Mouse (Mus musculus) lung, postnatal 36 days (tissue): ENCODE measurements around the gene Agpat4.

Source experiments
- DNase-seq: peaks from one replicate; pipeline ENCODE4 v3.0.0; 2022; ENCODE audit warnings: mixed read lengths

The Agpat4 gene

DNA sequence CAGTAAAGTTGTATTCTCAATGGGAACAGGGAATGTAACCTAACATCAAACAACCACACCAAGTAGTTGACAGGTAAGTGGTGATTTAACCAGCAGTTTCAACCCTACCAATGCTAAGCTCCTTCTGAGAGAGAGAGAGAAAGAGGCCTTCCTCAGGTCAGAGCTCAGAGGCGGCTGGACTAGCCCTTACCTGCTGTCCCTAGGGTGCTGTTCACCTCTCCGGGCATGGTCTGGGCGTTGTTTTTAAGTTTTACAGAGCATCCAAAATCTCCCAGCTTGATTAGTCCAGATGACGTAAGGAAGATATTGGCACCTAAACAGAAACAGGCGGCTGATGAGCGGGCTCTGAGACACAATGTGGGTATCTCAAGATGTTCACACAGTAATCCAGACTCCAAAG is 114.2 kb downstream of the Agpat4 start:
- no peak for DNase-seq

DNA sequence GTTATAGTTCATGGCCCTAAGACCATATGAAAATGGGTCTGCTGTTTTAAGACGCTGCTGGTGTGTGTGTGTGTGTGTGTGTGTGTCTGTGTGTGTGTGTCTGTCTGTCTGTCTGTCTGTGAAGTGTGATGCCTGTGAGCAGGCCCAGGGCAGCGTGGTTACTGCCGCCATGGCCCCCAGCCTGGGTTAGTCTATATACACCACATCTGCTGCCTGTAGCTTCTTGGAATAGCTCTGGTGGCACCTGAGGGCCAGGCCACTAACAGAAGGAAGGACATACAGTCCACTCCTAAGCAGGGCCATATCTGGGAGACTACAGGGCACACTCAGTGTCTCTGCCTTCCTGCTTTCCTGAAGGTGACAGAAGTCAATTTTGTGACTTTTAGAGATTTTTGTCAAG is 122.2 kb downstream of the Agpat4 start:
- DNase-seq: no peak

DNA sequence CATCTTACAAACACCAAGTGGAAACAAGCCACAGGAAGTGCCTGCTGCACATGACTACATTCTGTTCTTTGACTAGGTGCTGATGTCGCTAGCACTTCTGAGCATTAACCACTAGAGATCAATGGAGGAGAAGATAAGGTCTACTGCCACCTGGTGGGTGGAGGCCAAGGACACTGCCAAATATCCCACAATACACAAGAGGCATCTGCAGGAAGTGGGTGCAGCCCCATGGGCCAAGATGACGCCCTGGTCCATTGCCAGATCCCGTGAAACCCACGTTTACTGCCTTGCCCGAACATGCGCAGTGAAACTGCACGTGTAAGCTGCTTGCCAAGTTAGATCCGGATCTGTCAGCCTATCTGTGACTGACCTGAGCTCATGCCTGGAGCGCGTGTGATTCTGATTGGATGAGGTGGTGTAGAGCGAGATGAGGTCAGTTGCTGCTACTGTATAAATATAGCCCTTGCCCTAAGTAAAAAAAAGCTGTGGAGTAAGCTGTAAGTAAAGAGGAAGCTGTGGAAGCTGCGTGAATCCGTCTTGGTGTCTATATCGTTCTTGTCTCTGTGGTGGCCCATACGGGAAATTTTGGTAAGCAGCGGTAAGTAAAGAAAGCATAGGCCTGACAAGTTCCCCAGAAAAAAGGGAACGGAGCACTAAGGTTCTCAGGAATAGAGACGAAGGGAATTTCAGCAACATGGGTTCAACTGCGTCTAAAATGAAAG is 131.4 kb downstream of the Agpat4 start:
- peak; percentile 25 for DNase-seq

GRCm38 (mm10) chr17:12250581-12250980 is 132.1 kb downstream of the Agpat4 start:
- no peak for DNase-seq

DNA sequence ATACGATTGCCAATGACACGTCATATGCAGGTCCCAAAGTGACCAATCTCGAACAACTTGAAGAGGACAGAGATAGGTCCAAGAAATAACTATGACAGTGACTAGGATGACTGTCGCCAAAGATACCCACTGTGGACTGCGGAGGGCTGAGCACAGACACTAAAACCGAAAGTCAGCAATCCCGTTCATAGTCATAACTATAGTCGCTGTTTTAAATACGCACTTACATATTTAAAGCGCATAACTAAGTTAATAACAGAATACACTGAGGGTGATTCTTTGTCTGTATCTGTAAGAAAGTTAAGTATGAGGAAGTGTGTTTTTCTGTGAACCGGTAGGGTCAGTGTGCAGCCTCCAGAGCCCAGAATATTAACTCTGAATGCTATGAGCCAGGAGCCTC is 137.6 kb downstream of the Agpat4 start:
- DNase-seq: no peak

GRCm38 (mm10) chr17:12258517-12258916 is 140.0 kb downstream of the Agpat4 start:
- no peak for DNase-seq

- no peak for DNase-seq
Measured at GRCm38 (mm10) chr17:12259957-12260356, 141.5 kb downstream of the Agpat4 start.

DNA sequence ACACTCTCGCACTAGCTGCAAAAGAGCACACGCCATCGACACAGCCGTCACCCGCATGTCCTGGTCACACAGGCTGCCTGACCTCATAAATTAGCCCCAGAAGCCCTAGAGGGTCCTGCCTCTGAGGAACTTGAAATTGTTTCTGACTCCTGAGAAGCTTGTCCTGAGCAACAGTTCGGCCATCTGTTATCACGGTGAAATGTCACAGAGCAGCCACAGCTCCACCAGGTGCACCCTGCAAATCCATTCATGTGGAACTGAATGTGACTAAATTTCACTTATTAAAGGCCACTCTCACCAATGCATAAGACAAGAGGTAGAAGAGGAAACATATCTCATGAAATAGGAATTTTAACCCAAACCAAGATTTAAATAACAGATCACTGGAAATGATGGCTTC is 142.9 kb downstream of the Agpat4 start:
- no peak for DNase-seq

GRCm38 (mm10) chr17:12261887-12262286 is 143.4 kb downstream of the Agpat4 start:
- DNase-seq: peak; percentile 5

DNA sequence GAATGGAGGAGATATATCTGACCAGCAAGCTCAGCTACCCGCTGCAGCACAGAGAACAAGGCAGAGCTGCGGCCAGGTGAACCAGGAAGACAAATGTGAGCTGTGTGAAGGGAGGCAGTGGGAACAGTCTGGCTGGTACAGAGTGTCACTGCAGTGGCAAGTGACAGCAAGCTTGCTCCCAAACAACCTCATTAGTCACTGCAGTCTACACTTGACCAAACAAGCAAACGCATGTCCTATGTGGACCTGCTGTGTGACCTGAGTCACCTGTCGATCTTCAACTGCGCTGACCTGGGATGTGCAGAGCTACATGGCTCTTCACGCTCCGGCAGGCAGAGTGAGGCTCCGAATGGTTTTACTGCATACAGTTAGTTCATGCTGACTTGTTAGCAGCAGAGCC is 144.3 kb downstream of the Agpat4 start:
- DNase-seq: no peak

GRCm38 (mm10) chr17:12263787-12264186 is 145.3 kb downstream of the Agpat4 start:
- DNase-seq: no peak

GRCm38 (mm10) chr17:12264293-12264692 is 145.8 kb downstream of the Agpat4 start:
- DNase-seq: peak; percentile 48

- peak; percentile 59 for DNase-seq
Measured at GRCm38 (mm10) chr17:12265969-12266925, 147.7 kb downstream of the Agpat4 start.

- no peak for DNase-seq
Measured at GRCm38 (mm10) chr17:12268091-12268490, 149.6 kb downstream of the Agpat4 start.

DNA sequence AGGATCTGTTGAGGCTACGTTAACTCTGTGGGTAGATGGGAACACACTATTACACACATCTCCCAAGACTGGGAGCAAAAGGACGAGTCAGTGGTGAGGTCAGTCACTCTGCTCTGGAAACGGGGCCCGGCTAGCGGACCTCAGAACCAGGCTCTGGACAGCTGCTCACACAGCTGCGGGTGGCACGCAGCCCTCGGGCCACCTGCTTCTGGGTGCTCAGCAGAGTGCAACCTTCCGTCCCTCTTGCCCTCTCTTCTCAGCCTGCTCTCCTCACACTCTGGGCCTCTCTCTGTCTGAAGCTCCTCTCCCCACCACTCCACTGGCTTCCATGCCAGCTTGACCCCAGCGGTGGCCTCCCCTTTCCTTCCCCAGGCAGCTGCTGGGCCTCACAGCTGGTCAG is 150.0 kb downstream of the Agpat4 start:
- DNase-seq: no peak
